Mouse (Mus musculus): ENCODE measurements around the gene Olfr573-ps1. TPM values are rescaled to one million over a fixed set of nuclear protein-coding genes. Genes with fewer than 3 reads are reported as not detected.

Gene Olfr573-ps1
- polyA plus RNA-seq, 1 experiment from 2014 or later = not detected

- DNase-seq (ENCODE audit: low spot score) (no peak), ATAC-seq (ENCODE audit: low FRiP score, low TSS enrichment) (0 out of 2 replicates have a peak, but pooled peaks have one; percentile 54)
- peak; percentile 87 for TF ChIP-seq CTCF (IDR thresholded peaks at IDR 0.05; ENCODE audit: low read depth)
- TF ChIP-seq EP300 (optimal IDR thresholded peaks at IDR 0.05) = no peak
- Histone ChIP-seq H3K27ac (replicated peaks) (no peak overlapping the region), H3K4me1 (replicated peaks; ENCODE audit: control insufficient read depth, insufficient read depth) (no peaks in the 10 kb centered on the region), H3K27me3 (ENCODE audit: control insufficient read depth, insufficient read depth, low read length) (no peaks in the 10 kb centered on the region), H3K9ac (ENCODE audit: low read length) (no peak overlapping the region), H3K4me3 (ENCODE audit: low read depth, low read length) (no peak overlapping the region), H3K36me3 (ENCODE audit: control insufficient read depth, insufficient read depth, low read length) (no peaks in the 10 kb centered on the region), H3K4me2 (replicated peaks; ENCODE audit: low read depth) (no peak overlapping the region), H3K9me3 (ENCODE audit: control insufficient read depth, low read length) (no peaks in the 10 kb centered on the region)
- WGBS = 7% methylated on average over 1 of the region's 1 CpGs
These were observed 22.7 kb downstream of the Olfr573-ps1 start for GRCm38 (mm10) chr7:102919632-102920031.

- H3K27ac ChIP-seq (replicated peaks) = no peak within 1 kb of the TSS
- DNase-seq (ENCODE audit: low spot score) (no peak), ATAC-seq (ENCODE audit: low FRiP score, low TSS enrichment) (no peak)
- no peak for TF ChIP-seq EP300 (optimal IDR thresholded peaks at IDR 0.05)
- no peak for TF ChIP-seq CTCF (IDR thresholded peaks at IDR 0.05; ENCODE audit: low read depth)
- no peak within 1 kb of the TSS for H3K4me2 ChIP-seq (replicated peaks; ENCODE audit: low read depth)
- H3K4me3 ChIP-seq (ENCODE audit: low read depth, low read length) = no peak within 1 kb of the TSS
- no peaks in the 10 kb centered on the region for H3K9me3 ChIP-seq (ENCODE audit: control insufficient read depth, low read length)
- H3K36me3 ChIP-seq (ENCODE audit: control insufficient read depth, insufficient read depth, low read length) = no peaks in the 10 kb centered on the region
- no peak within 1 kb of the TSS for H3K9ac ChIP-seq (ENCODE audit: low read length)
- 56% methylated on average over 4 of the region's 4 CpGs for WGBS
- H3K27me3 ChIP-seq (ENCODE audit: control insufficient read depth, insufficient read depth, low read length) = no peaks in the 10 kb centered on the region
- H3K4me1 ChIP-seq (replicated peaks; ENCODE audit: control insufficient read depth, insufficient read depth) = no peaks in the 10 kb centered on the region
These were observed 25.1 kb downstream of the Olfr573-ps1 start, which contains the start of gene Olfr571 for GRCm38 (mm10) chr7:102917032-102917875. TSS of gene Olfr571 (minus strand) at chr7:102917536.

- no peaks in the 10 kb centered on the region for H3K4me1 ChIP-seq (replicated peaks; ENCODE audit: control insufficient read depth, insufficient read depth)
- no peaks in the 10 kb centered on the region for H3K36me3 ChIP-seq (ENCODE audit: control insufficient read depth, insufficient read depth, low read length)
- H3K4me2 ChIP-seq (replicated peaks; ENCODE audit: low read depth) = no peak overlapping the region
- WGBS = 44% methylated on average over 5 of the region's 5 CpGs
- no peaks in the 10 kb centered on the region for H3K9me3 ChIP-seq (ENCODE audit: control insufficient read depth, low read length)
- no peak for DNase-seq (ENCODE audit: low spot score)
- no peak overlapping the region for H3K27ac ChIP-seq (replicated peaks)
- no peaks in the 10 kb centered on the region for H3K27me3 ChIP-seq (ENCODE audit: control insufficient read depth, insufficient read depth, low read length)
- no peak for TF ChIP-seq CTCF (IDR thresholded peaks at IDR 0.05; ENCODE audit: low read depth)
- no peak for TF ChIP-seq EP300 (optimal IDR thresholded peaks at IDR 0.05)
- H3K4me3 ChIP-seq (ENCODE audit: low read depth, low read length) = no peak overlapping the region
- no peak overlapping the region for H3K9ac ChIP-seq (ENCODE audit: low read length)
- no peak for ATAC-seq (ENCODE audit: low FRiP score, low TSS enrichment)
These were observed 26.0 kb downstream of the Olfr573-ps1 start for GRCm38 (mm10) chr7:102916405-102916804.

GRCm38 (mm10) chr7:102915261-102915660 is 27.1 kb downstream of the Olfr573-ps1 start:
- 24% methylated on average over 1 of the region's 1 CpGs for WGBS
- no peak overlapping the region for H3K4me3 ChIP-seq (ENCODE audit: low read depth, low read length)
- no peaks in the 10 kb centered on the region for H3K27me3 ChIP-seq (ENCODE audit: control insufficient read depth, insufficient read depth, low read length)
- DNase-seq (ENCODE audit: low spot score) = no peak
- H3K9me3 ChIP-seq (ENCODE audit: control insufficient read depth, low read length) = no peaks in the 10 kb centered on the region
- no peak overlapping the region for H3K9ac ChIP-seq (ENCODE audit: low read length)
- no peak overlapping the region for H3K27ac ChIP-seq (replicated peaks)
- no peaks in the 10 kb centered on the region for H3K4me1 ChIP-seq (replicated peaks; ENCODE audit: control insufficient read depth, insufficient read depth)
- H3K4me2 ChIP-seq (replicated peaks; ENCODE audit: low read depth) = no peak overlapping the region
- TF ChIP-seq EP300 (optimal IDR thresholded peaks at IDR 0.05) (no peak), CTCF (IDR thresholded peaks at IDR 0.05; ENCODE audit: low read depth) (no peak)
- no peak for ATAC-seq (ENCODE audit: low FRiP score, low TSS enrichment)
- no peaks in the 10 kb centered on the region for H3K36me3 ChIP-seq (ENCODE audit: control insufficient read depth, insufficient read depth, low read length)

Other genes starting within 250 kb of the Olfr573-ps1 start
- gene Olfr557, start 246.7 kb downstream of the Olfr573-ps1 start, polyA plus RNA-seq (2015; fragmentation: Nextera tagmentation; extraction: Ambion mirVana) = not detected in 2 replicates
- gene Olfr558, start 240.4 kb downstream of the Olfr573-ps1 start, polyA plus RNA-seq (2015; fragmentation: Nextera tagmentation; extraction: Ambion mirVana) = 0.27 and 0.40 TPM in 2 replicates
- not detected in 2 replicates for gene Olfr33, start 223.5 kb downstream of the Olfr573-ps1 start, polyA plus RNA-seq (2015; fragmentation: Nextera tagmentation; extraction: Ambion mirVana)
- not detected in 2 replicates for gene Olfr559, start 215.1 kb downstream of the Olfr573-ps1 start, polyA plus RNA-seq (2015; fragmentation: Nextera tagmentation; extraction: Ambion mirVana)
- not detected in 2 replicates for gene Olfr560, start 183.2 kb downstream of the Olfr573-ps1 start, polyA plus RNA-seq (2015; fragmentation: Nextera tagmentation; extraction: Ambion mirVana)
- gene Olfr78, start 183.1 kb downstream of the Olfr573-ps1 start, polyA plus RNA-seq (2015; fragmentation: Nextera tagmentation; extraction: Ambion mirVana) = 0.32 and 0.35 TPM in 2 replicates
- gene Olfr561, start 171.4 kb downstream of the Olfr573-ps1 start, polyA plus RNA-seq (2015; fragmentation: Nextera tagmentation; extraction: Ambion mirVana) = not detected in 2 replicates
- not detected in 2 replicates for gene Olfr564, start 139.1 kb downstream of the Olfr573-ps1 start, polyA plus RNA-seq (2015; fragmentation: Nextera tagmentation; extraction: Ambion mirVana)
- gene Olfr566, start 83.8 kb downstream of the Olfr573-ps1 start, polyA plus RNA-seq (2015; fragmentation: Nextera tagmentation; extraction: Ambion mirVana) = not detected in 2 replicates
- gene Olfr568, start 65.5 kb downstream of the Olfr573-ps1 start, polyA plus RNA-seq (2015; fragmentation: Nextera tagmentation; extraction: Ambion mirVana) = not detected in 2 replicates
- not detected in 2 replicates for gene Olfr569, start 51.7 kb downstream of the Olfr573-ps1 start, polyA plus RNA-seq (2015; fragmentation: Nextera tagmentation; extraction: Ambion mirVana)
- gene Olfr570, start 48.0 kb downstream of the Olfr573-ps1 start, polyA plus RNA-seq (2015; fragmentation: Nextera tagmentation; extraction: Ambion mirVana) = not detected in 2 replicates
- not detected in 2 replicates for gene Olfr571, start 25.0 kb downstream of the Olfr573-ps1 start, polyA plus RNA-seq (2015; fragmentation: Nextera tagmentation; extraction: Ambion mirVana)
- gene Olfr572, start 18.2 kb downstream of the Olfr573-ps1 start, polyA plus RNA-seq (2015; fragmentation: Nextera tagmentation; extraction: Ambion mirVana) = not detected in 2 replicates
- not detected in 2 replicates for gene Olfr574, start 5.9 kb upstream of the Olfr573-ps1 start, polyA plus RNA-seq (2015; fragmentation: Nextera tagmentation; extraction: Ambion mirVana)
- gene Olfr575, start 16.2 kb upstream of the Olfr573-ps1 start, polyA plus RNA-seq (2015; fragmentation: Nextera tagmentation; extraction: Ambion mirVana) = not detected in 2 replicates
- gene Olfr576, start 20.1 kb upstream of the Olfr573-ps1 start, polyA plus RNA-seq (2015; fragmentation: Nextera tagmentation; extraction: Ambion mirVana) = not detected in 2 replicates
- not detected in 2 replicates for gene Olfr577, start 33.4 kb upstream of the Olfr573-ps1 start, polyA plus RNA-seq (2015; fragmentation: Nextera tagmentation; extraction: Ambion mirVana)
- not detected in 2 replicates for gene Olfr578, start 46.7 kb upstream of the Olfr573-ps1 start, polyA plus RNA-seq (2015; fragmentation: Nextera tagmentation; extraction: Ambion mirVana)
- not detected in 2 replicates for gene Olfr582, start 95.4 kb upstream of the Olfr573-ps1 start, polyA plus RNA-seq (2015; fragmentation: Nextera tagmentation; extraction: Ambion mirVana)
- gene Olfr583, start 108.7 kb upstream of the Olfr573-ps1 start, polyA plus RNA-seq (2015; fragmentation: Nextera tagmentation; extraction: Ambion mirVana) = not detected in 2 replicates
- not detected in 2 replicates for gene Olfr584, start 139.3 kb upstream of the Olfr573-ps1 start, polyA plus RNA-seq (2015; fragmentation: Nextera tagmentation; extraction: Ambion mirVana)
- not detected in 2 replicates for gene Olfr585, start 155.1 kb upstream of the Olfr573-ps1 start, polyA plus RNA-seq (2015; fragmentation: Nextera tagmentation; extraction: Ambion mirVana)
- gene Olfr586, start 183.1 kb upstream of the Olfr573-ps1 start, polyA plus RNA-seq (2015; fragmentation: Nextera tagmentation; extraction: Ambion mirVana) = 0.04 TPM in 1 of 2 replicates, not detected in the other
- not detected in 2 replicates for gene Olfr588-ps1, start 198.3 kb upstream of the Olfr573-ps1 start, polyA plus RNA-seq (2015; fragmentation: Nextera tagmentation; extraction: Ambion mirVana)
- gene Olfr589, start 213.8 kb upstream of the Olfr573-ps1 start, polyA plus RNA-seq (2015; fragmentation: Nextera tagmentation; extraction: Ambion mirVana) = not detected in 2 replicates
- not detected in 2 replicates for gene Olfr591, start 235.8 kb upstream of the Olfr573-ps1 start, polyA plus RNA-seq (2015; fragmentation: Nextera tagmentation; extraction: Ambion mirVana)
- 0.04 TPM in 1 of 2 replicates, not detected in the other for gene Olfr592, start 242.2 kb upstream of the Olfr573-ps1 start, polyA plus RNA-seq (2015; fragmentation: Nextera tagmentation; extraction: Ambion mirVana)